Mouse (Mus musculus) urinary bladder, adult 18-20 months (tissue): Measurements from ENCODE around the gene Hcst.

Experiments used
- DNase-seq, 2 experiments: peaks; one replicate each; pipeline ENCODE4 v3.0.0; 2022; ENCODE audit warnings: low spot score in 2 of 2, mixed read lengths in 2 of 2

Gene Hcst

GRCm38 (mm10) chr7:30419561-30420499 is at the start of gene Hcst:
Hcst (minus strand) TSS chr7:30419854.
- DNase-seq, result no peak

- DNase-seq, result no peak
Measured at GRCm38 (mm10) chr7:30464816-30465300, 45.2 kb upstream of the Hcst start.

DNA sequence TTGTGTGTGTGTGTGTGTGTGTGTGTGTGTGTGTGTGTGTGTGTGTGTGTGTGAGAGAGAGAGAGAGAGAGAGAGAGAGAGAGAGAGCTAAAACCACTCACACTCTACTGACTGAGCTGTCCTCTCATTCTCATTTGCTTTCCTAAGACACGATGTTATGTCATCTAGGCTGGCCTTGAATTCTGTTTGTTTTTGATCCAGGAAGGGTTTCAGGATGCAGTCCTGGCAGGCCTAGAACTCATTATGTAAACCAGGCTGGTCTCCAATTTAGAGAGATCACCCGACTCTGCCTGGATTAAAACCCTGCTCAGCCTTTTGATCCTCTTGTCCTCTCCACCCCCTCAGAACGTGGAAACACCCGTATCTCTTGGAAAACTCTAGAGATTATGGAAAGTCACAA is 44.3 kb upstream of the Hcst start:
- no peak for DNase-seq

- no peak for DNase-seq
Measured at GRCm38 (mm10) chr7:30463568-30463967, 43.9 kb upstream of the Hcst start.

- no peak for DNase-seq
Measured at GRCm38 (mm10) chr7:30459484-30459883, 39.8 kb upstream of the Hcst start.

GRCm38 (mm10) chr7:30457629-30458330 is 38.1 kb upstream of the Hcst start, which contains the start of the genes Kirrel2 and Nphs1:
Kirrel2 (minus strand) TSS chr7:30457690.
Nphs1 (plus strand) TSS chr7:30458315.
- no peak for DNase-seq

GRCm38 (mm10) chr7:30456911-30457628 is 37.4 kb upstream of the Hcst start:
- DNase-seq, result no peak

- no peak for DNase-seq
Measured at GRCm38 (mm10) chr7:30456487-30456886, 36.8 kb upstream of the Hcst start.

- DNase-seq, result no peak
Measured at GRCm38 (mm10) chr7:30454259-30454658, 34.6 kb upstream of the Hcst start.

- peak in 1 of 2 experiments; percentile 57 for DNase-seq
Measured at GRCm38 (mm10) chr7:30453766-30454165, 34.1 kb upstream of the Hcst start.

- no peak for DNase-seq
Measured at GRCm38 (mm10) chr7:30453327-30453726, 33.7 kb upstream of the Hcst start.

GRCm38 (mm10) chr7:30450241-30450640 is 30.6 kb upstream of the Hcst start:
- DNase-seq, result no peak

- peak in 1 of 2 experiments; percentile 44 for DNase-seq
Measured at GRCm38 (mm10) chr7:30444971-30445751, 25.5 kb upstream of the Hcst start, which contains the start of gene Aplp1. Aplp1 (minus strand) TSS chr7:30445535.

GRCm38 (mm10) chr7:30444154-30444970 is 24.7 kb upstream of the Hcst start:
- no peak for DNase-seq

GRCm38 (mm10) chr7:30443696-30444095 is 24.0 kb upstream of the Hcst start:
- no peak for DNase-seq

DNA sequence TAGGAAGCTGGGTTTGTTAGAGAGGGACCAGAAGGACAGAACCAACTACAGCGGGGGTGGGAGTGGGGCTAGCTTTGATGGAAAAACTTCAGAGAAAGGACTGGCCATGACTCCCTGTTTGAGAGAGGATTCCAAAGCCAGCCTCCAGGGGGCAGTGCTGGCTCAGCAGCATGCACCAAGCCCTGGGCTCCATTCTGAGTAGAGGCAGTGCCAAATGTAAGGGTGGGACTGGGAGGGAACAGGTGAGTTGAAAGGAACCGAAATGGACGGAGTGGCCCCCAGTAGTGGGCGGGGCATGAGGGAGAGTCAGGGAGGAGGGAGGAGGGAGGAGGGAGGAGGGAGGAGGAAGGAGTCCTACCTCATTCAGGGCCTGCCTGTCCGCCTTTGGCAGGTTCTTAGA is 21.0 kb upstream of the Hcst start:
- DNase-seq, result no peak

DNA sequence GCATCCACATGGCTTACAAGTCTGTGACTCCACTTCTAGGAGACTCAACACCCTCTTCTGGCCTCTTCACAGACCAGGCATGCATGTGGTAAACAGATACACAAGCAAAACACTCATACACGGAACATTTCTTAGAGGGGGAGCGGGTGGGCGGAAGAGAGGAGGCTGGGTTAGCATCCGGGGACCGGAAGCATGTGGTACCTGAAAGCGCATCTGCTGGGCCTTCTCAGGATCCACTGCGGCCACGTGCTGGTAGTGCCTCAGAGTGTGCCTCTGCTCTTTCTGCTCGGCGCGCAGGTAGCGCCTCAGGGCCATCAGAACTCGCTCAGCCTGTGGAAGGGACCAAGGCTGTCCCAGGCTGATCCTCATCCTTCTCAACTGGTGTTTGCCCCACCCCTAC is 20.1 kb upstream of the Hcst start:
- DNase-seq, result no peak

DNA sequence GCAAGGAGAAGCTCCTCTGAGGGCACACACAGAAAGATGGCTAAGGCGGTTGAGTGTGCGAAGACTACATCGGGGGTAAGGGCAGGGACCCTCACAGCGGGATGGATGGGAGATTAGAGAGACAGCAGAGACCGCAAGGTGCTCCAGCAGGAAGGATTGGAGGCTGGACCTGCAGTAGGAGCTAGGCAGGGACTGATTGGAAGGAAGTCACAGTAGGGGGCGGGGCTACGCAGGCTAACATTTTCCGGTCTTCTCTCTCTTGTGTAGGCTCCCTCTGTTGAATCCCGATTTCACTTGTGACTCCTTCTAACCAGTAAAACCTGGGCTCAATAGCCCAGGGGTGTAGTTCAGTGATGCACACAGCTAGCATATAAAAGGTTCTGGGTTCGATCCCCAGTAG is 17.2 kb upstream of the Hcst start:
- DNase-seq, result no peak

DNA sequence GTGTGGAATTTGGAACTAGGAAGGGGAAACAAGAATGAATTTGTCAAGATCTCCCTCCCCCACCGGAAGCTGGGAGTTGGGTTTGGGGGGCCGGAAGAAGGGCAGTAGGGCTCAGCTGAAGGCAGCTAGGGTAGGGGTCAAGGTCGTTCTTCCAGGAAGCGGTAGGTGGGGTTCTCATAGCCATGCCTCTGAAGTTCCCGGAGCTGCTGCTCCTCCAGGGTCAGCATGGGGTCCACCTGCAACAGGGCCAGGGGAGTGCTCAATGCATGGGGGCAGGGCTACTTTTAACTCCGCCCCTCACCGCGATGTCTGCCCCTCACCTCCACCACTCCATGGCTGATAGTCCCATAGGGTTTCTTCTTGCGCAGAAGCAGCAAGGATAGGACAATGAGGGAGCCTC is 15.5 kb upstream of the Hcst start:
- no peak for DNase-seq

DNA sequence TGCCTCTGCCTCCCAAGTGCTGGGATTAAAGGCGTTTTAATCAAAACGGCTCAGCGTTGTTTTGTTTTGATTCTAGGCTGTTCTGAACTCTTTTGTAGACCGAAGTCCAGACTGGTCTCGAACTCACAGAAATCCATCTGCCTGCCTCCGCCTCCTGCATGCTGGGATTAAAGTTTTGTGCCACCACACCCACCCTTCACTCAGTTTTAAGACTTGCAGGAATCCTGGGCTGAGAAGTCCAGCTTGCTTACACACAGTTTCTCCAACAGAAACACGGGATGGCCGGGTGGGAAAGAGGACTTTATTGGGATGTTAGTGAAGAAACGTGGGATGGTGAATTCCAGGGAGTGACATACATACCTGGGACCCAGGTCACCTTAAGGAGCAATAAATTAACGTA is 15.0 kb upstream of the Hcst start:
- DNase-seq, result no peak
